Mouse (Mus musculus) E14TG2a.4 (cell line): ENCODE data around the gene Hoxd8.

Source experiments
- CTCF ChIP-seq: conservative IDR thresholded peaks from 2 replicates; pipeline ENCODE4 v1.5.1; 2014; ENCODE audit warnings: low read length
- NANOG ChIP-seq: IDR thresholded peaks from 2 replicates; pipeline ENCODE4 v1.6.1; 2014; ENCODE audit warnings: borderline replicate concordance, low read length, mixed read lengths
- POU5F1 ChIP-seq: IDR thresholded peaks from 2 replicates; pipeline ENCODE4 v1.6.1; 2014; ENCODE audit warnings: low read length, borderline replicate concordance

DNA sequence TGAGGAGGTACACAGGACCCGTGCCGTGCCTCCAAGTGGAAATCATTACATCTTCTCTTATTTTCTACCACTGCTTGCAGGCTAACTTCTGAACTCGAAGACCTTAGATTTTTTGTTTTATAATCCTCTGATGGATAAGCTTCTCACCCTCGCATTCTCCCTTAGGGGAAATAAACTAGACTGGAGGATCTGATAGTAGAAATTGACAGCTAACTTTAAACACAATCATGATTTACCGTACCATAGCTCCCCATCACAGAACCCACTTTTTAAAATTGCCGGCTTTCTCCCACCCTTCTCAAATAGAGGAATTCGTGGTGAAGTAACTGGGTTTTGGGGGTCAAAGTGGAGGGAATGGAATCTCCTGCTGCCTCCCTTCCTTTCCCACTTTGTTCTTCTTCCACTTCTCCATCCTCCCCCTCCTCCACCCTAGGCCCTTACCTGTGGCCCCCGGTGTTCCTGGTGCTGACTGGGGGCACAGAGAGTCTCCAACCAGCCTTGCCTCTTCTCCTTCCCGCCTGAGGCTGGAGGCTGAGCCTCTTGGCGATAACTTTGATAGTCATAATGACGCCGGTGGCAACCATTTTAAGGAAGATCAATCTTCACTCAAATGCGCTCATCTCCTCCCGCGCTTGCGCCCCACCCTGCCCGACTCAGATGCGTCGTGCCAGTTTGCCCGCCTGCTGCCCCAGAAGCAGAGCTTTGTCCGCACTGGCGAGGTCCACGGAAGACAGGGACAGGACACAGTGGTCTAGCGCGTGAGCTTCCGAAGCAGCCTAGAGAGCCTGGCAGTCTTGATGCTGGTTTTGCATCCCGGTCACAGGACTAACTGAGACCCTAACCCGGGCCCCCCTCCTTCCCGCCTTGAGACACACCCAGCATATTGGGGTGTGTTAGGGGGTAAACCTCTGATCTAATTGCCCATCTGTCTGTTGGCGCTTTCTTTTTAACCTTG lies 43.7 kb upstream of the Hoxd8 start:
- no peak for TF ChIP-seq CTCF
- no peak for TF ChIP-seq NANOG
- no peak for TF ChIP-seq POU5F1
